Mouse (Mus musculus): ENCODE measurements around the gene Omt2b. TPM values are rescaled to one million over a fixed set of nuclear protein-coding genes. Genes with fewer than 3 reads are reported as not detected.
"Not testable (repeated sequence)": the region's sequence is repeated elsewhere in the genome, so short reads cannot be mapped to it uniquely, and the experiment has no call there.

The Omt2b gene
- polyA plus RNA-seq, 1 experiment = 0.28 TPM

GRCm38 (mm10) chr9:78347004-78347403, 19.6 kb downstream of the Omt2b start:
- H3K4me1 ChIP-seq (replicated peaks; ENCODE audit: control insufficient read depth, insufficient read depth, low read length) = no peaks in the 10 kb centered on the region
- no peaks in the 10 kb centered on the region for H3K27me3 ChIP-seq (ENCODE audit: control insufficient read depth, insufficient read depth, low read length)
- no peak for TF ChIP-seq POLR2A (IDR thresholded peaks at IDR 0.05; ENCODE audit: control insufficient read depth, extremely low read depth, insufficient read depth, low read length, poor library complexity)
- no peak for TF ChIP-seq CTCF (IDR thresholded peaks at IDR 0.05; ENCODE audit: borderline replicate concordance, control insufficient read depth, extremely low read depth, insufficient read depth, low read length, poor library complexity)
- WGBS = 66% methylated on average over 3 of the region's 3 CpGs
- no peak overlapping the region for H3K27ac ChIP-seq (ENCODE audit: control insufficient read depth, insufficient read depth, low read length)
- no peak overlapping the region for H3K4me3 ChIP-seq (ENCODE audit: control insufficient read depth, insufficient read depth, low read length)
- no peaks in the 10 kb centered on the region for H3K36me3 ChIP-seq (ENCODE audit: control insufficient read depth, insufficient read depth, low read length)
- DNase-seq = no peak

GRCm38 (mm10) chr9:78348206-78349004, 21.0 kb downstream of the Omt2b start:
- H3K27me3 ChIP-seq (ENCODE audit: control insufficient read depth, insufficient read depth, low read length); H3K27ac ChIP-seq (ENCODE audit: control insufficient read depth, insufficient read depth, low read length); H3K4me3 ChIP-seq (ENCODE audit: control insufficient read depth, insufficient read depth, low read length); H3K36me3 ChIP-seq (ENCODE audit: control insufficient read depth, insufficient read depth, low read length); DNase-seq; H3K4me1 ChIP-seq (replicated peaks; ENCODE audit: control insufficient read depth, insufficient read depth, low read length): not testable (repeated sequence)
- WGBS = 78% methylated on average over 6 of the region's 6 CpGs

- not testable (repeated sequence) for DNase-seq; H3K4me3 ChIP-seq (ENCODE audit: control insufficient read depth, insufficient read depth, low read length); H3K27me3 ChIP-seq (ENCODE audit: control insufficient read depth, insufficient read depth, low read length); H3K27ac ChIP-seq (ENCODE audit: control insufficient read depth, insufficient read depth, low read length); H3K36me3 ChIP-seq (ENCODE audit: control insufficient read depth, insufficient read depth, low read length); H3K4me1 ChIP-seq (replicated peaks; ENCODE audit: control insufficient read depth, insufficient read depth, low read length)
- WGBS = 75% methylated on average over 3 of the region's 3 CpGs
These were observed 21.8 kb downstream of the Omt2b start for GRCm38 (mm10) chr9:78349141-78349540.

GRCm38 (mm10) chr9:78350007-78350406, 22.6 kb downstream of the Omt2b start:
- not testable (repeated sequence) for H3K27ac ChIP-seq (ENCODE audit: control insufficient read depth, insufficient read depth, low read length); H3K4me1 ChIP-seq (replicated peaks; ENCODE audit: control insufficient read depth, insufficient read depth, low read length); H3K27me3 ChIP-seq (ENCODE audit: control insufficient read depth, insufficient read depth, low read length); H3K36me3 ChIP-seq (ENCODE audit: control insufficient read depth, insufficient read depth, low read length); DNase-seq; H3K4me3 ChIP-seq (ENCODE audit: control insufficient read depth, insufficient read depth, low read length)

- no peaks in the 10 kb centered on the region for H3K36me3 ChIP-seq (ENCODE audit: control insufficient read depth, insufficient read depth, low read length)
- H3K4me3 ChIP-seq (ENCODE audit: control insufficient read depth, insufficient read depth, low read length) = no peak overlapping the region
- no peak overlapping the region for H3K27ac ChIP-seq (ENCODE audit: control insufficient read depth, insufficient read depth, low read length)
- H3K27me3 ChIP-seq (ENCODE audit: control insufficient read depth, insufficient read depth, low read length) = no peaks in the 10 kb centered on the region
- TF ChIP-seq POLR2A (IDR thresholded peaks at IDR 0.05; ENCODE audit: control insufficient read depth, extremely low read depth, insufficient read depth, low read length, poor library complexity) = no peak
- no peak for TF ChIP-seq CTCF (IDR thresholded peaks at IDR 0.05; ENCODE audit: borderline replicate concordance, control insufficient read depth, extremely low read depth, insufficient read depth, low read length, poor library complexity)
- 86% methylated on average over 6 of the region's 6 CpGs for WGBS
- no peaks in the 10 kb centered on the region for H3K4me1 ChIP-seq (replicated peaks; ENCODE audit: control insufficient read depth, insufficient read depth, low read length)
- DNase-seq = no peak
These were observed 24.3 kb downstream of the Omt2b start for GRCm38 (mm10) chr9:78351504-78352220.

GRCm38 (mm10) chr9:78354665-78355578, 27.5 kb downstream of the Omt2b start:
- DNase-seq = no peak
- TF ChIP-seq POLR2A (IDR thresholded peaks at IDR 0.05; ENCODE audit: control insufficient read depth, extremely low read depth, insufficient read depth, low read length, poor library complexity) (no peak), CTCF (IDR thresholded peaks at IDR 0.05; ENCODE audit: borderline replicate concordance, control insufficient read depth, extremely low read depth, insufficient read depth, low read length, poor library complexity) (no peak)
- H3K27me3 ChIP-seq (ENCODE audit: control insufficient read depth, insufficient read depth, low read length) = no peaks in the 10 kb centered on the region
- 90% methylated on average over 11 of the region's 11 CpGs for WGBS
- no peaks in the 10 kb centered on the region for H3K36me3 ChIP-seq (ENCODE audit: control insufficient read depth, insufficient read depth, low read length)
- H3K4me1 ChIP-seq (replicated peaks; ENCODE audit: control insufficient read depth, insufficient read depth, low read length) = no peaks in the 10 kb centered on the region
- H3K4me3 ChIP-seq (ENCODE audit: control insufficient read depth, insufficient read depth, low read length) = no peak overlapping the region
- H3K27ac ChIP-seq (ENCODE audit: control insufficient read depth, insufficient read depth, low read length) = no peak overlapping the region
